Mouse (Mus musculus): ENCODE measurements around the gene Lrrc2. TPM values are rescaled to one million over a fixed set of nuclear protein-coding genes. Genes with fewer than 3 reads are reported as not detected.

Lrrc2 gene
- polyA plus RNA-seq, 1 experiment from 2014 or later: 0.33 TPM

Small RNA genes lying within 50 kb of the gene (microRNA-seq; reads per million reads assigned to microRNA genes)
- gene Gm24269: not detected

Other genes starting within 250 kb of the Lrrc2 start
- 0.26 and 1.8 TPM in 2 replicates for gene Myl3, start 209.7 kb upstream of the Lrrc2 start, polyA plus RNA-seq (2014; fragmentation: Nextera tagmentation; extraction: Ambion mirVana)
- gene Pth1r, start 204.4 kb upstream of the Lrrc2 start, polyA plus RNA-seq (2014; fragmentation: Nextera tagmentation; extraction: Ambion mirVana): 30.1 and 37.3 TPM in 2 replicates
- not detected in 2 replicates for gene Prss42, start 153.4 kb upstream of the Lrrc2 start, polyA plus RNA-seq (2014; fragmentation: Nextera tagmentation; extraction: Ambion mirVana)
- gene Prss44, start 137.6 kb upstream of the Lrrc2 start, polyA plus RNA-seq (2014; fragmentation: Nextera tagmentation; extraction: Ambion mirVana): not detected in 2 replicates
- gene Prss43, start 124.9 kb upstream of the Lrrc2 start, polyA plus RNA-seq (2014; fragmentation: Nextera tagmentation; extraction: Ambion mirVana): not detected in 2 replicates
- not detected in 2 replicates for gene Prss45, start 117.0 kb upstream of the Lrrc2 start, polyA plus RNA-seq (2014; fragmentation: Nextera tagmentation; extraction: Ambion mirVana)
- not detected in 2 replicates for gene Prss46, start 107.0 kb upstream of the Lrrc2 start, polyA plus RNA-seq (2014; fragmentation: Nextera tagmentation; extraction: Ambion mirVana)
- gene Prss50, start 93.6 kb upstream of the Lrrc2 start, polyA plus RNA-seq (2014; fragmentation: Nextera tagmentation; extraction: Ambion mirVana): 0.51 and 0.69 TPM in 2 replicates
- 1.4 and 1.5 TPM in 2 replicates for gene Als2cl, start 71.7 kb upstream of the Lrrc2 start, polyA plus RNA-seq (2014; fragmentation: Nextera tagmentation; extraction: Ambion mirVana)
- gene Tmie, start 71.4 kb upstream of the Lrrc2 start, polyA plus RNA-seq (2014; fragmentation: Nextera tagmentation; extraction: Ambion mirVana): 0.23 and 0.52 TPM in 2 replicates
- gene Fam240a, start 34.7 kb upstream of the Lrrc2 start, polyA plus RNA-seq (2014; fragmentation: Nextera tagmentation; extraction: Ambion mirVana): not detected in 2 replicates
- gene Tdgf1, start 5.4 kb upstream of the Lrrc2 start, polyA plus RNA-seq (2014; fragmentation: Nextera tagmentation; extraction: Ambion mirVana): 0.14 TPM in 1 of 2 replicates, not detected in the other
- not detected in 2 replicates for gene Rtp3, start 39.0 kb downstream of the Lrrc2 start, polyA plus RNA-seq (2014; fragmentation: Nextera tagmentation; extraction: Ambion mirVana)
- gene Ltf, start 67.7 kb downstream of the Lrrc2 start, polyA plus RNA-seq (2014; fragmentation: Nextera tagmentation; extraction: Ambion mirVana): 0.14 and 0.16 TPM in 2 replicates
- gene Ccrl2, start 106.0 kb downstream of the Lrrc2 start, polyA plus RNA-seq (2014; fragmentation: Nextera tagmentation; extraction: Ambion mirVana): 0.55 and 0.58 TPM in 2 replicates
- 43.9 and 45.5 TPM in 2 replicates for gene Lrrfip2, start 166.0 kb downstream of the Lrrc2 start, polyA plus RNA-seq (2014; fragmentation: Nextera tagmentation; extraction: Ambion mirVana)